Mouse (Mus musculus): ENCODE results near the gene Fam174b. TPM values are rescaled to one million over a fixed set of nuclear protein-coding genes. Genes with fewer than 3 reads are reported as not detected.

Gene Fam174b
- polyA plus RNA-seq, 1 experiment from 2014 or later: 25.7 TPM

- Histone ChIP-seq H3K36me3 (ENCODE audit: control insufficient read depth, insufficient read depth, low read length) (no peaks in the 10 kb centered on the region), H3K9ac (ENCODE audit: low read length) (no peak overlapping the region), H3K27me3 (ENCODE audit: control insufficient read depth, insufficient read depth, low read length) (peaks cover 14% of the 10 kb centered on the region; the same call in 1 of the 2 replicates), H3K4me2 (ENCODE audit: low read depth, severe bottlenecking) (no peak overlapping the region), H3K9me3 (ENCODE audit: control insufficient read depth, low read length) (no peaks in the 10 kb centered on the region), H3K27ac (replicated peaks; ENCODE audit: low read depth, low read length) (no peak overlapping the region), H3K4me3 (ENCODE audit: low read depth, low read length) (no peak overlapping the region), H3K4me1 (ENCODE audit: control insufficient read depth, insufficient read depth, low read length) (peaks cover 4% of the 10 kb centered on the region)
- WGBS: 81% methylated on average over 10 of the region's 10 CpGs
- ATAC-seq (ENCODE audit: insufficient number of reproducible peaks, low FRiP score, low TSS enrichment, low read depth): no peak
- no peak for DNase-seq (ENCODE audit: low spot score)
These were observed 3.8 kb downstream of the Fam174b start for GRCm38 (mm10) chr7:73743831-73744370.

GRCm38 (mm10) chr7:73745903-73746302, 5.8 kb downstream of the Fam174b start:
- DNase-seq (ENCODE audit: low spot score) (no peak), ATAC-seq (ENCODE audit: insufficient number of reproducible peaks, low FRiP score, low TSS enrichment, low read depth) (no peak)
- H3K27me3 ChIP-seq (ENCODE audit: control insufficient read depth, insufficient read depth, low read length): peaks cover 7% of the 10 kb centered on the region; the same call in 1 of the 2 replicates
- H3K9ac ChIP-seq (ENCODE audit: low read length): no peak overlapping the region
- H3K4me2 ChIP-seq (ENCODE audit: low read depth, severe bottlenecking): no peak overlapping the region
- 77% methylated on average over 5 of the region's 5 CpGs for WGBS
- H3K4me1 ChIP-seq (ENCODE audit: control insufficient read depth, insufficient read depth, low read length): peaks cover 4% of the 10 kb centered on the region
- H3K9me3 ChIP-seq (ENCODE audit: control insufficient read depth, low read length): no peaks in the 10 kb centered on the region
- no peak overlapping the region for H3K4me3 ChIP-seq (ENCODE audit: low read depth, low read length)
- no peak overlapping the region for H3K27ac ChIP-seq (replicated peaks; ENCODE audit: low read depth, low read length)
- no peaks in the 10 kb centered on the region for H3K36me3 ChIP-seq (ENCODE audit: control insufficient read depth, insufficient read depth, low read length)

GRCm38 (mm10) chr7:73746836-73747235, 6.7 kb downstream of the Fam174b start:
- Histone ChIP-seq H3K9me3 (ENCODE audit: control insufficient read depth, low read length) (no peaks in the 10 kb centered on the region), H3K27me3 (ENCODE audit: control insufficient read depth, insufficient read depth, low read length) (no peaks in the 10 kb centered on the region), H3K27ac (replicated peaks; ENCODE audit: low read depth, low read length) (no peak overlapping the region), H3K36me3 (ENCODE audit: control insufficient read depth, insufficient read depth, low read length) (no peaks in the 10 kb centered on the region), H3K9ac (ENCODE audit: low read length) (no peak overlapping the region), H3K4me3 (ENCODE audit: low read depth, low read length) (no peak overlapping the region), H3K4me2 (ENCODE audit: low read depth, severe bottlenecking) (no peak overlapping the region), H3K4me1 (ENCODE audit: control insufficient read depth, insufficient read depth, low read length) (0 out of 2 replicates have a peak, but pooled peaks cover under 1% of the 10 kb centered on the region)
- no peak for ATAC-seq (ENCODE audit: insufficient number of reproducible peaks, low FRiP score, low TSS enrichment, low read depth)
- WGBS: 75% methylated on average over 4 of the region's 4 CpGs
- no peak for DNase-seq (ENCODE audit: low spot score)

GRCm38 (mm10) chr7:73747531-73747930, 7.4 kb downstream of the Fam174b start:
- no peak for DNase-seq (ENCODE audit: low spot score)
- H3K9me3 ChIP-seq (ENCODE audit: control insufficient read depth, low read length): no peaks in the 10 kb centered on the region
- no peaks in the 10 kb centered on the region for H3K4me1 ChIP-seq (ENCODE audit: control insufficient read depth, insufficient read depth, low read length)
- H3K4me2 ChIP-seq (ENCODE audit: low read depth, severe bottlenecking): no peak overlapping the region
- WGBS: 91% methylated on average over 3 of the region's 3 CpGs
- H3K4me3 ChIP-seq (ENCODE audit: low read depth, low read length): no peak overlapping the region
- H3K36me3 ChIP-seq (ENCODE audit: control insufficient read depth, insufficient read depth, low read length): no peaks in the 10 kb centered on the region
- no peak overlapping the region for H3K27ac ChIP-seq (replicated peaks; ENCODE audit: low read depth, low read length)
- no peak overlapping the region for H3K9ac ChIP-seq (ENCODE audit: low read length)
- H3K27me3 ChIP-seq (ENCODE audit: control insufficient read depth, insufficient read depth, low read length): no peaks in the 10 kb centered on the region
- no peak for ATAC-seq (ENCODE audit: insufficient number of reproducible peaks, low FRiP score, low TSS enrichment, low read depth)

GRCm38 (mm10) chr7:73748437-73749108, 8.5 kb downstream of the Fam174b start:
- Histone ChIP-seq H3K27ac (replicated peaks; ENCODE audit: low read depth, low read length) (no peak overlapping the region), H3K4me2 (ENCODE audit: low read depth, severe bottlenecking) (no peak overlapping the region), H3K4me1 (ENCODE audit: control insufficient read depth, insufficient read depth, low read length) (no peaks in the 10 kb centered on the region), H3K9me3 (ENCODE audit: control insufficient read depth, low read length) (no peaks in the 10 kb centered on the region), H3K9ac (ENCODE audit: low read length) (no peak overlapping the region), H3K27me3 (ENCODE audit: control insufficient read depth, insufficient read depth, low read length) (no peaks in the 10 kb centered on the region), H3K4me3 (ENCODE audit: low read depth, low read length) (no peak overlapping the region), H3K36me3 (ENCODE audit: control insufficient read depth, insufficient read depth, low read length) (no peaks in the 10 kb centered on the region)
- WGBS: 87% methylated on average over 5 of the region's 5 CpGs
- DNase-seq (ENCODE audit: low spot score) (no peak), ATAC-seq (ENCODE audit: insufficient number of reproducible peaks, low FRiP score, low TSS enrichment, low read depth) (no peak)

- 94% methylated on average over 2 of the region's 2 CpGs for WGBS
These were observed 9.2 kb downstream of the Fam174b start for GRCm38 (mm10) chr7:73749339-73749738.

GRCm38 (mm10) chr7:73749983-73750382, 9.9 kb downstream of the Fam174b start:
- no peak overlapping the region for H3K27ac ChIP-seq (replicated peaks; ENCODE audit: low read depth, low read length)
- 91% methylated on average over 7 of the region's 7 CpGs for WGBS
- no peak for ATAC-seq (ENCODE audit: insufficient number of reproducible peaks, low FRiP score, low TSS enrichment, low read depth)

More at GRCm38 (mm10) chr7:73749339-73749738, 9.2 kb downstream of the Fam174b start:
- no peaks in the 10 kb centered on the region for H3K36me3 ChIP-seq (ENCODE audit: control insufficient read depth, insufficient read depth, low read length)
- H3K4me1 ChIP-seq (ENCODE audit: control insufficient read depth, insufficient read depth, low read length): no peaks in the 10 kb centered on the region
- DNase-seq (ENCODE audit: low spot score): no peak
- H3K27me3 ChIP-seq (ENCODE audit: control insufficient read depth, insufficient read depth, low read length): no peaks in the 10 kb centered on the region
- ATAC-seq (ENCODE audit: insufficient number of reproducible peaks, low FRiP score, low TSS enrichment, low read depth): no peak
- no peak overlapping the region for H3K4me3 ChIP-seq (ENCODE audit: low read depth, low read length)
- H3K9ac ChIP-seq (ENCODE audit: low read length): no peak overlapping the region
- no peak overlapping the region for H3K27ac ChIP-seq (replicated peaks; ENCODE audit: low read depth, low read length)
- H3K9me3 ChIP-seq (ENCODE audit: control insufficient read depth, low read length): no peaks in the 10 kb centered on the region
- no peak overlapping the region for H3K4me2 ChIP-seq (ENCODE audit: low read depth, severe bottlenecking)

GRCm38 (mm10) chr7:73753598-73753997, 13.5 kb downstream of the Fam174b start:
- H3K27me3 ChIP-seq (ENCODE audit: control insufficient read depth, insufficient read depth, low read length): no peaks in the 10 kb centered on the region
- no peaks in the 10 kb centered on the region for H3K9me3 ChIP-seq (ENCODE audit: control insufficient read depth, low read length)
- ATAC-seq (ENCODE audit: insufficient number of reproducible peaks, low FRiP score, low TSS enrichment, low read depth): no peak
- WGBS: 87% methylated on average over 1 of the region's 1 CpGs
- DNase-seq (ENCODE audit: low spot score): no peak
- no peak overlapping the region for H3K27ac ChIP-seq (replicated peaks; ENCODE audit: low read depth, low read length)
- no peak overlapping the region for H3K4me3 ChIP-seq (ENCODE audit: low read depth, low read length)
- H3K9ac ChIP-seq (ENCODE audit: low read length): no peak overlapping the region
- H3K36me3 ChIP-seq (ENCODE audit: control insufficient read depth, insufficient read depth, low read length): no peaks in the 10 kb centered on the region
- no peak overlapping the region for H3K4me2 ChIP-seq (ENCODE audit: low read depth, severe bottlenecking)
- no peaks in the 10 kb centered on the region for H3K4me1 ChIP-seq (ENCODE audit: control insufficient read depth, insufficient read depth, low read length)

More at GRCm38 (mm10) chr7:73749983-73750382, 9.9 kb downstream of the Fam174b start:
- no peak overlapping the region for H3K4me3 ChIP-seq (ENCODE audit: low read depth, low read length)
- no peak for DNase-seq (ENCODE audit: low spot score)
- H3K27me3 ChIP-seq (ENCODE audit: control insufficient read depth, insufficient read depth, low read length): no peaks in the 10 kb centered on the region
- H3K9me3 ChIP-seq (ENCODE audit: control insufficient read depth, low read length): no peaks in the 10 kb centered on the region
- H3K36me3 ChIP-seq (ENCODE audit: control insufficient read depth, insufficient read depth, low read length): no peaks in the 10 kb centered on the region
- no peaks in the 10 kb centered on the region for H3K4me1 ChIP-seq (ENCODE audit: control insufficient read depth, insufficient read depth, low read length)
- H3K9ac ChIP-seq (ENCODE audit: low read length): no peak overlapping the region
- no peak overlapping the region for H3K4me2 ChIP-seq (ENCODE audit: low read depth, severe bottlenecking)
